Mouse (Mus musculus) kidney, postnatal 25 days (tissue): ENCODE measurements around the gene Rorc.

Experiments used
- DNase-seq, 2 experiments: peaks; one replicate each; pipeline ENCODE4 v3.0.0; 2021; ENCODE audit warnings: mixed read lengths in 2 of 2

The Rorc gene

GRCm38 (mm10) chr3:94372641-94373040 lies at the start of gene Rorc:
TSS of gene Rorc (plus strand) at chr3:94372794.
- DNase-seq = peak; percentile 77 to 95

- no peak for DNase-seq
Observed at GRCm38 (mm10) chr3:94328681-94329080, 43.9 kb upstream of the Rorc start.

GRCm38 (mm10) chr3:94334442-94334841 lies 38.2 kb upstream of the Rorc start:
- no peak for DNase-seq

- DNase-seq = no peak
Observed at GRCm38 (mm10) chr3:94338522-94338921, 34.1 kb upstream of the Rorc start.

GRCm38 (mm10) chr3:94341959-94342422 lies 30.6 kb upstream of the Rorc start, which contains the start of gene Them5:
TSS of gene Them5 (plus strand) at chr3:94342099.
- DNase-seq = peak; percentile 27 to 59

- no peak for DNase-seq
Observed at GRCm38 (mm10) chr3:94342552-94342951, 30.0 kb upstream of the Rorc start.

- no peak for DNase-seq
Observed at GRCm38 (mm10) chr3:94344182-94344581, 28.4 kb upstream of the Rorc start.

GRCm38 (mm10) chr3:94344897-94345296 lies 27.7 kb upstream of the Rorc start:
- no peak for DNase-seq

- DNase-seq = no peak
Observed at GRCm38 (mm10) chr3:94348146-94348545, 24.4 kb upstream of the Rorc start.

GRCm38 (mm10) chr3:94360812-94361211 lies 11.8 kb upstream of the Rorc start:
- DNase-seq = peak; percentile 49 to 53

- DNase-seq = no peak
Observed at GRCm38 (mm10) chr3:94362138-94362537, 10.5 kb upstream of the Rorc start, which contains the start of gene C2cd4d. TSS of gene C2cd4d (plus strand) at chr3:94362438.

- DNase-seq = peak; percentile 46 to 74
Observed at GRCm38 (mm10) chr3:94363291-94364153, 9.1 kb upstream of the Rorc start.

GRCm38 (mm10) chr3:94364154-94364526 lies 8.5 kb upstream of the Rorc start:
- no peak for DNase-seq

GRCm38 (mm10) chr3:94366761-94367160 lies 5.8 kb upstream of the Rorc start:
- peak; percentile 78 to 80 for DNase-seq

- DNase-seq = no peak
Observed at GRCm38 (mm10) chr3:94367511-94367910, 5.1 kb upstream of the Rorc start.

GRCm38 (mm10) chr3:94368631-94369030 lies 4.0 kb upstream of the Rorc start:
- no peak for DNase-seq

GRCm38 (mm10) chr3:94369709-94370108 lies 2.9 kb upstream of the Rorc start:
- no peak for DNase-seq

- peak; percentile 96 to 98 for DNase-seq
Observed at GRCm38 (mm10) chr3:94371637-94372036, 957 bp upstream of the Rorc start.

- DNase-seq = peak in 1 of 2 experiments; percentile 52
Observed at GRCm38 (mm10) chr3:94372038-94372437, 556 bp upstream of the Rorc start.

GRCm38 (mm10) chr3:94373090-94373489 lies 496 bp downstream of the Rorc start:
- peak; percentile 24 to 86 for DNase-seq

- peak; percentile 65 to 88 for DNase-seq
Observed at GRCm38 (mm10) chr3:94373597-94374011, 1.0 kb downstream of the Rorc start.

GRCm38 (mm10) chr3:94374636-94375035 lies 2.0 kb downstream of the Rorc start:
- peak; percentile 82 to 92 for DNase-seq

GRCm38 (mm10) chr3:94375146-94375545 lies 2.6 kb downstream of the Rorc start:
- no peak for DNase-seq

GRCm38 (mm10) chr3:94375861-94376260 lies 3.3 kb downstream of the Rorc start:
- DNase-seq = no peak
